Mouse (Mus musculus) heart, embryonic 14.5 days (tissue): Measurements from ENCODE around the gene Aph1b. TPM values are rescaled to one million over a fixed set of nuclear protein-coding genes. Genes with fewer than 3 reads are reported as not detected.
"Not testable (repeated sequence)": the region's sequence is repeated elsewhere in the genome, so short reads cannot be mapped to it uniquely, and the experiment has no call there.

Source experiments
- ATAC-seq: fragments of 200-750 bp; cut with Nextera tagmentation; 2 replicates; pipeline ENCODE4 v1.8.0; 2017; ENCODE audit warnings: low read depth, moderate TSS enrichment; ENCODE audit not compliant: insufficient number of reproducible peaks, insufficient read depth, low FRiP score
- H3K27ac ChIP-seq, 2 experiments: fragments of 200-500 bp in 1 of 2; fragments of 300-500 bp in 1 of 2; sonication (generic) in 1 of 2; replicated peaks in 1 of 2; 2 replicates each; pipeline ENCODE4 v1.5.1; 2012 to 2014; ENCODE audit warnings: low read depth in 2 of 2, low read length in 2 of 2, control low read depth in 1 of 2, mild to moderate bottlenecking in 1 of 2, mixed read lengths in 1 of 2; ENCODE audit not compliant: control insufficient read depth in 1 of 2, insufficient read depth in 1 of 2
- H3K27me3 ChIP-seq: fragments of 300-500 bp; sonication (generic); 2 replicates; pipeline ENCODE4 v1.6.1; 2014; ENCODE audit warnings: mild to moderate bottlenecking, low read length, control low read depth; ENCODE audit not compliant: control insufficient read depth, insufficient read depth
- H3K36me3 ChIP-seq: fragments of 300-500 bp; sonication (generic); 2 replicates; pipeline ENCODE4 v1.6.1; 2014; ENCODE audit warnings: mild to moderate bottlenecking, control low read depth, low read length, mixed read lengths; ENCODE audit not compliant: control insufficient read depth, insufficient read depth
- H3K4me1 ChIP-seq, 2 experiments: fragments of 200-500 bp in 1 of 2; fragments of 300-500 bp in 1 of 2; sonication (generic) in 1 of 2; 2 replicates each; pipeline ENCODE4 v1.6.1; 2012 to 2014; ENCODE audit warnings: low read length in 2 of 2, control low read depth in 1 of 2, mixed read lengths in 1 of 2; ENCODE audit not compliant: control insufficient read depth in 2 of 2, insufficient read depth in 2 of 2
- H3K4me2 ChIP-seq: fragments of 300-500 bp; sonication (generic); 2 replicates; pipeline ENCODE4 v1.6.1; 2014; ENCODE audit warnings: mild to moderate bottlenecking, low read length
- H3K4me3 ChIP-seq, 2 experiments: fragments of 200-500 bp in 1 of 2; fragments of 300-500 bp in 1 of 2; sonication (generic) in 1 of 2; 2 replicates each; pipeline ENCODE4 v1.5.1; 2012 to 2014; ENCODE audit warnings: low read length in 2 of 2, mild to moderate bottlenecking in 2 of 2, control low read depth in 1 of 2, low read depth in 1 of 2, moderate library complexity in 1 of 2; ENCODE audit not compliant: control insufficient read depth in 1 of 2, insufficient read depth in 1 of 2
- H3K9ac ChIP-seq: fragments of 300-500 bp; sonication (generic); 2 replicates; pipeline ENCODE4 v1.6.1; 2014; ENCODE audit warnings: mild to moderate bottlenecking, low read length
- H3K9me3 ChIP-seq: fragments of 300-500 bp; sonication (generic); 2 replicates; pipeline ENCODE4 v1.6.1; 2016; ENCODE audit warnings: low read length, control low read depth; ENCODE audit not compliant: control insufficient read depth
- WGBS: fragments of 180-500 bp; shearing (Covaris S2); extraction: QIAGEN DNeasy Blood & Tissue Kit; methylation state at CpG from one replicate; pipeline ENCODE4 v1.1.7; 2014; 5-methylcytosine and 5-hydroxymethylcytosine counted together
- polyA plus RNA-seq: library from polyadenylated mRNA; unstranded; fragments of >200 nt; fragmentation: Nextera tagmentation; extraction: Ambion mirVana; gene quantifications from 2 replicates; pipeline ENCODE4 v1.2.1, GENCODE M21; 2014

Aph1b gene
- 9.1 and 11.0 TPM in 2 replicates for polyA plus RNA-seq

DNA sequence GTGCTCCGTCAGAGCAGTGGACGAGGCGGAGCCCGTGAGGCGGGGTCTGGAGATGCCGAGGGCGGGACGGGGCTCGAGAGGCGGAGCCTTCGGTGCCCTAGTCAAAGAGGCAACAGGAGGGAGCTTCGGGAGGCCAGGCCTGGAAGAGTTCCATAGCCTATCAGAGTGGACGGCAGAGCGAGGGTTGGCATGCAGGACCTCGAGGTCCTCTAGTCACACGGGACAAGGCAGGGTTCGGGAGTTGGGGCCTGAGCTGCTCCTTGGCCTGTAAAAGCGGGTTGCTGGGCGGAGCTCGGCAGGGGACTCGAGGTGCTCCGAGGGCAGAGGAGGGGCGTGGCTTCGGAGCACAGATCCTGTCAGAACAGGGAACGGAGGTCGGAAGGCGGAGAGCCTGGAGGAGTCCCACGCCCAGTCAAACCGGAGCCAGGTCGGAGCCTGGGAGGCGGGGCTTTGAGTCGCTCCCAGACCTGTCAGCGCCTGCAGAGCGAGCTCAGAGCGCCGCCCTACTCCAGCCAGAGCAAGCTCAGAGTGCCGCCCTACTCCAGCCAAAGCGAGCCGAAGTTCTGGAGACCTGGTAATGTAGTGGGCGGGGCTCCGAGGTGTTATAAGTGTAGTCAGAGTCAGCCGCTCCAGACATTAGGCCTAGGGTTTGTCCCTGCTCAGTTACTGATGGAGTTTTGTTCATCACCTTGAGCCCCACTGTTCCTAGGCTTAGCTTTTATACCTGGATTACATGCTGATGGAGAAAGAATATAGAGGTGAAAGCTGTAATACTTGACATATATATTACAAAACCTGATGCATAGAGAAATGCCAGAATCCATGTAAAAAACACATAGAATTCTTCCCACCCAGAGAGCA, at the start of gene Aph1b:
Gene Aph1b, minus strand, starts transcription at position 27 of the 861 bp plus-strand sequence.
- peak within 1 kb of the TSS; percentile 61 to 77 for H3K4me3 ChIP-seq
- WGBS, result under 1% methylated on average over 42 of the region's 42 CpGs
- H3K27ac ChIP-seq, result peak within 1 kb of the TSS; percentile 94 to 96
- no peaks in the 10 kb centered on the region for H3K9me3 ChIP-seq
- no peaks in the 10 kb centered on the region for H3K4me1 ChIP-seq
- no peaks in the 10 kb centered on the region; the same call in 1 of the 2 replicates for H3K36me3 ChIP-seq
- H3K4me2 ChIP-seq, result peak within 1 kb of the TSS; percentile 82
- peak within 1 kb of the TSS; percentile 81 for H3K9ac ChIP-seq
- ATAC-seq, result peak; percentile 98
- H3K27me3 ChIP-seq, result no peaks in the 10 kb centered on the region

DNA sequence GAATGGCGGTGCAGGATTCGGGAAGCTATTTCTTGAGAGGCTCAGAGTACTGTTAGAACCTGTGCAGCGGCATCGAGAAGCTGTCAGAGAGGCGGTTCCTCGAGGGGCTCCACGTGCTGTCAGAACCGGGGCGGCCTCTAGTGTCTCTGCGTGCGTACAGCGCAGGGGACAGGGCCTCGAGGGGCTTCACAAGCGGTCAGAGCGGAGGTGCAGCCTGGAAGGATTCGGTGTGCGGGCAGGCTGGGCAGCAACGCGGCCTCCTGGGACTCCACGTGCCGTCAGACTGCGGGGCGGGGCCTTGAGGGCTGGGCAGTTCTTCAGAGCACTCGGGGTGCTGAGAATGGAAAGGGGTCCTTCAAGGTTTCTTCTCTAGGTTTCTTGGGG, 39.8 kb upstream of the Aph1b start:
- Histone ChIP-seq H3K4me1 (peaks cover 5 to 11% of the 10 kb centered on the region in 2 experiments; a peak in 3 of 4 replicates), H3K27me3 (no peaks in the 10 kb centered on the region), H3K9ac (peak overlapping the region; percentile 65), H3K27ac (no peak overlapping the region), H3K36me3 (no peaks in the 10 kb centered on the region), H3K4me2 (peak overlapping the region; percentile 99), H3K4me3 (peak overlapping the region; percentile 56 to 79), H3K9me3 (no peaks in the 10 kb centered on the region)
- ATAC-seq, result peak; percentile 63
- WGBS, result under 1% methylated on average over 24 of the region's 24 CpGs

DNA sequence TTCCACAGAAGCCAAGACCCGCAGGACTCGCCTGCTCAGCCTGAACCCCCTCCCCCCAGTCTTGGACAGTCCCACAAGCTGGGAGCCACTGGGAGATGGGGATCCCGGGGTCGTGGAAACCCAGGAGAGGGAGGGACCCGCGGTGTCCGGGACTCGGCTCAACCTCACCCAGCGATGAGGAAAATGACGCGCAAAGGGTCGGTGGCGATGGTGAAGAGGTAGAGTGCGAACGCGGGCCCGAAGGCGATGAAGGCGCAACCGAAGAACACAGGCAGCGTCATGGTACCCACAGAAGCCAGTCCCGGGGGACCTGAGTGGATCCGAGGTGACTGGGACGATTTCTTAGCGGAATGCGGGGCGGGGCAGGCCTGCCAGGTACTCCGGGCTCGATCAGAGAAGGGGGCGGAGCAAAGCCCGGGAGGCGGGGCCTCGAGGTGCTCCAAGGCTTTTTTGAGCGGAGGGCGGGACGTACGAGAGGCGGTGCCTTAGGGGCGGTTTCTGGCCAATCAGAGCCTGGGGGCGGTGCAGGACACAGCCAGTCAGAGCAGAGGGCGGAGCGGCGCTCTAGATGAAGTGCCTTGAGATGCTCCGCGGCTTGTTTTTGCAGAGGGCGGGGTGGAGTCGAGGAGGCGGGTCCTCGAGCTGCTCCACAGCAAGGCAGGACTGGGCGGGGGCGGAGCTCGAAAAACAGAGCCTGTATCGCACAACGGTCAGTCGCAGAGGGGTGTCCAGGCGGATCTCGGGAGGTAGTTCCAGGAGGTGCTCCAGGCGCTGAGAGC, 39.2 kb upstream of the Aph1b start, which contains the start of gene Aph1c:
Gene Aph1c, minus strand, starts transcription at position 409 of the 779 bp plus-strand sequence.
- Histone ChIP-seq H3K4me2 (peak within 1 kb of the TSS; percentile 99), H3K4me1 (peaks cover 5 to 11% of the 10 kb centered on the region in 2 experiments; a peak in 3 of 4 replicates), H3K27ac (no peak within 1 kb of the TSS), H3K9me3 (no peaks in the 10 kb centered on the region), H3K27me3 (no peaks in the 10 kb centered on the region), H3K4me3 (peak within 1 kb of the TSS; percentile 56 to 79), H3K36me3 (no peaks in the 10 kb centered on the region), H3K9ac (peak within 1 kb of the TSS; percentile 65)
- peak; percentile 99 for ATAC-seq
- WGBS, result under 1% methylated on average over 58 of the region's 58 CpGs

DNA sequence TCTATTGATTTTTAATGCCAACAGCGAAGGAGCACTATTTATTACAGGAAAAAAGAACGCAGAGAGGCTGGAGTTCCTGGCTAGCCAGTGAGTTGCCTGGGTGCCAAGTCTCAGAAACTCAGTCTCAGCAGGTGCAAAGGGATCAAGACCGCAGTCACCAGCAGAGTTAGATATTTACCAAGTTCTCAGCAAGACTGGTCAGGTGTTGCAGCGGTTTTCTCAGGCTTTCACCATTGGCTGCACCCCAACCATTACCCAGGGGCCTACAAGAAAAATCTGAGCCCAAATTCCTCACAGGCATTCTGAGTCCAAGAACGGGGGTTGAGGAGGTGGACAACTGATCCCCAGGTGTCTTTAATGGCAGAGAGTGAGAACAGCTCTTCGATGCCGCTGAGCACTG, 38.6 kb upstream of the Aph1b start:
- Histone ChIP-seq H3K4me1 (peaks cover 5 to 11% of the 10 kb centered on the region in 2 experiments; a peak in 3 of 4 replicates), H3K9ac (peak overlapping the region; percentile 49; the same call in 1 of the 2 replicates), H3K27me3 (no peaks in the 10 kb centered on the region), H3K27ac (no peak overlapping the region), H3K36me3 (no peaks in the 10 kb centered on the region), H3K4me3 (peak overlapping the region; percentile 56 to 79), H3K9me3 (no peaks in the 10 kb centered on the region), H3K4me2 (peak overlapping the region; percentile 99)
- no peak for ATAC-seq
- 24% methylated on average over 7 of the region's 7 CpGs for WGBS

DNA sequence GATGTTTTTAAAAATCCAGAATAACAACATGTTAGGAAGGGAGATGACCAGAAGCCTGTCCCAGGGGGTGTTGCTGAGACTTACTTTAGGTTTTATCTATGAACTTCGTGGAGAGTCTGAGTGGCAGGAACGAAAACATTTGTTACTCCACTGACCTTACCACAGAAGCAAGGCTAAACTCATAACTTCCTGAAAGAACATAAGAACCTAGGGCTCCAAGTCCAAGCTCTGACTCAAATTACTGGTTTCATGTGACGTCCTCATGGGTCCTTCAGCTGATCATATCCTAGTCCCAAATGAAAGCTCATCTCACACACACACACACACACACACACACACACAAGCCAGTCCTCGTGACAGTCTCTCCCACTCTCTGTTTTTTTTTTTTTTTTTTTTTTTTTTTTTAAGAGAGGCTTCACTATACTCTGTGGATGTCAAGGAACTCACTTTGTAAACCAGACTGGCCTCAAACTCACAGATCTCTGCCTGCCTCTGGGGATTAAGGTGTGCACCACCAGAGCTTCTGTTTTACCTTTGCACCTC, 37.1 kb upstream of the Aph1b start:
- no peak overlapping the region for H3K27ac ChIP-seq
- no peak overlapping the region for H3K4me2 ChIP-seq
- H3K27me3 ChIP-seq, result no peaks in the 10 kb centered on the region
- H3K9me3 ChIP-seq, result no peaks in the 10 kb centered on the region
- no peak overlapping the region for H3K9ac ChIP-seq
- no peaks in the 10 kb centered on the region for H3K36me3 ChIP-seq
- WGBS, result 55% methylated on average over 4 of the region's 4 CpGs
- H3K4me1 ChIP-seq, result peaks cover 5 to 11% of the 10 kb centered on the region in 2 experiments; a peak in 3 of 4 replicates
- ATAC-seq, result no peak
- H3K4me3 ChIP-seq, result no peak overlapping the region

DNA sequence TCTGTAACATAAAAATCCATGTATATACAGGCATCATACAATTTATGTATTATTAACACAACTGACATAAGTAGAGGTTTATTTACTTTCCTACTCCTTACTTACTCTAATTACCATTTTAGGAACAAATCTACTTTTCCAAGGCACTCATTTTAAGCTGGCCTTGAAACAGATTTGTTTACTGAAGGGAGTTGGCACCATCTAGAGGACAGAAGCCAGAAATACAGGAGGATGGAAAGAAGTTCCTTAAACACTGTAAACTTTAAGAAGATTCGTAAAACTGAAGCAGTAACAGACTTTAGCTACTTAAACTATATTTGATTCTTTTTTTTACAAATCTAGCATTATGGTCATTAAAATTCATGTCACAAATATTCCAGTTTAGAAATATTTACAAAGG, 30.7 kb upstream of the Aph1b start:
- H3K36me3 ChIP-seq, result no peaks in the 10 kb centered on the region
- H3K27me3 ChIP-seq, result no peaks in the 10 kb centered on the region
- no peak overlapping the region for H3K4me3 ChIP-seq
- 43% methylated on average over 1 of the region's 1 CpGs for WGBS
- H3K4me1 ChIP-seq, result no peaks in the 10 kb centered on the region; a peak in 1 of 4 replicates
- no peak overlapping the region for H3K27ac ChIP-seq
- no peaks in the 10 kb centered on the region for H3K9me3 ChIP-seq
- H3K4me2 ChIP-seq, result no peak overlapping the region
- no peak overlapping the region for H3K9ac ChIP-seq
- no peak for ATAC-seq

DNA sequence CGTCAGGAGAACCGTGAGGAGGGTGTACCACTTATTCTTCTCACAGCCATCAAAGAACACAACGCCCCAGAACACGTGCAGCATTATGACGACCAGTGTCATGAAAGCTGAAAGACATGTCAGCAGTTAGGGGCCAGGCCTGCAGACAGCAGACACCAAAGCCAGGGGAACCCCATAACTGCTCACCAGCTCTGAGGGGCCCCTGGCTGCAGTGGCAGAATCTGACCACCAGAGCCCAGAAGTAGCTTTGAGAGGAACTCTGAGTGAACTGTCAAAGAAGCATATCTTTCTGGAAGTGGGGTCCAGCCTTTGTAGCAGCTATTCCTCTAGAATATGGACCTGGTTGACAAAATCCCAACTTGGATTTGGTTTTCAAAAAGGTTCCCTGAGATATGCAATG, 27.0 kb upstream of the Aph1b start:
- not testable (repeated sequence) for H3K9ac ChIP-seq, H3K27me3 ChIP-seq, H3K9me3 ChIP-seq, H3K4me2 ChIP-seq, H3K27ac ChIP-seq, H3K36me3 ChIP-seq, H3K4me3 ChIP-seq, H3K4me1 ChIP-seq, ATAC-seq
- WGBS, result no CpG with 5 or more reads among the region's 5 CpGs
